34 mouse cellular contexts compared by ENCODE assay signal in genomic region chr5:114926153-114926684, GRCm38 (mm10). TPM values are rescaled to one million over a fixed set of nuclear protein-coding genes. Genes with fewer than 3 reads are reported as not detected.
DNase-seq lines count a peak whose midpoint lies in the region; ATAC-seq and TF ChIP-seq lines count a peak whose summit lies in the region.
"Had no signal": no experiment of that assay in that cellular context is flagged by ENCODE, and none has a peak within 500 bp of the region (broad histone marks: within the 10 kb centered on the region; RNA-seq: fewer than 3 reads in every experiment).

No protein-coding gene starts in this region.

- H3K4me1 ChIP-seq in midbrain, embryonic 10.5 days = peaks cover 14% of the 10 kb centered on the region
- H3K4me1 ChIP-seq in midbrain, embryonic 16.5 days (ENCODE audit: control insufficient read depth, insufficient read depth, low read length) = no peaks in the 10 kb centered on the region
- H3K4me1 ChIP-seq in intestine, postnatal 0 days (replicated peaks; ENCODE audit: control insufficient read depth, insufficient read depth, low read length) = no peaks in the 10 kb centered on the region
- no peaks in the 10 kb centered on the region for H3K4me1 ChIP-seq in lung, postnatal 0 days (ENCODE audit: insufficient read depth, low read depth, low read length)

- no peaks in the 10 kb centered on the region for H3K27me3 ChIP-seq in midbrain, embryonic 10.5 days (ENCODE audit: low read depth, poor library complexity, severe bottlenecking)
- H3K27me3 ChIP-seq in midbrain, embryonic 16.5 days (ENCODE audit: control insufficient read depth, insufficient read depth, low read depth, low read length) = no peaks in the 10 kb centered on the region
- no peaks in the 10 kb centered on the region for H3K27me3 ChIP-seq in intestine, postnatal 0 days (replicated peaks; ENCODE audit: control insufficient read depth, insufficient read depth, low read length)
- H3K27me3 ChIP-seq in lung, postnatal 0 days (replicated peaks; ENCODE audit: insufficient read depth, low read length) = no peaks in the 10 kb centered on the region
- H3K27me3 ChIP-seq: CH12.LX; embryonic facial prominence, embryonic 13.5 days; heart, embryonic 12.5 days; limb, embryonic 15.5 days; midbrain, embryonic 13.5 days; neural tube, embryonic 15.5 days had no signal

- no peak for TF ChIP-seq EP300 in lung, postnatal 0 days (IDR thresholded peaks at IDR 0.05)

- H3K9me3 ChIP-seq in midbrain, embryonic 10.5 days (replicated peaks) = no peaks in the 10 kb centered on the region
- H3K9me3 ChIP-seq in midbrain, embryonic 16.5 days (replicated peaks; ENCODE audit: control insufficient read depth, low read length, poor library complexity, severe bottlenecking) = 0 out of 2 replicates have a peak, but pooled peaks cover 2% of the 10 kb centered on the region
- H3K9me3 ChIP-seq in intestine, postnatal 0 days (ENCODE audit: control insufficient read depth) = no peaks in the 10 kb centered on the region
- no peaks in the 10 kb centered on the region; the same call in 1 of the 2 replicates for H3K9me3 ChIP-seq in lung, postnatal 0 days (ENCODE audit: low read length)
- H3K9me3 ChIP-seq: embryonic facial prominence, embryonic 13.5 days; forebrain, embryonic 10.5 days; heart, embryonic 12.5 days; limb, embryonic 10.5 days; limb, embryonic 15.5 days; midbrain, embryonic 13.5 days; neural tube, embryonic 15.5 days had no signal

- TF ChIP-seq CTCF in intestine, postnatal 0 days (IDR thresholded peaks at IDR 0.05; ENCODE audit: low read depth) = no peak
- TF ChIP-seq CTCF in lung, postnatal 0 days (IDR thresholded peaks at IDR 0.05) = no peak

- ATAC-seq in midbrain, embryonic 16.5 days = no peak
- no peak for ATAC-seq in intestine, postnatal 0 days
- ATAC-seq in lung, postnatal 0 days = no peak
- ATAC-seq: activated CD4-positive, CD25-positive, alpha-beta regulatory T cell, adult 4 months; forebrain, embryonic 16.5 days; midbrain, embryonic 13.5 days had no signal

- 0 out of 2 replicates have a peak overlapping the region, but pooled peaks have one; percentile 17 for H3K27ac ChIP-seq in midbrain, embryonic 10.5 days (replicated peaks)
- no peak overlapping the region for H3K27ac ChIP-seq in midbrain, embryonic 16.5 days (ENCODE audit: low read length)
- H3K27ac ChIP-seq in intestine, postnatal 0 days (ENCODE audit: low read depth, low read length) = peak overlapping the region; percentile 16; the same call in 1 of the 2 replicates
- H3K27ac ChIP-seq in lung, postnatal 0 days (ENCODE audit: low read length) = no peak overlapping the region
- H3K27ac ChIP-seq: embryonic facial prominence, embryonic 13.5 days; forebrain, embryonic 10.5 days; gastrocnemius, adult 2 months; hindbrain, embryonic 14.5 days; kidney, postnatal 0 days; limb, embryonic 10.5 days; limb, embryonic 15.5 days; midbrain, embryonic 13.5 days; neural tube, embryonic 15.5 days had no signal

- no peak overlapping the region for H3K4me3 ChIP-seq in midbrain, embryonic 10.5 days
- H3K4me3 ChIP-seq in midbrain, embryonic 16.5 days (ENCODE audit: low read depth, low read length) = no peak overlapping the region
- no peak overlapping the region for H3K4me3 ChIP-seq in intestine, postnatal 0 days (ENCODE audit: low read depth, low read length)
- H3K4me3 ChIP-seq in lung, postnatal 0 days (ENCODE audit: low read depth, low read length) = no peak overlapping the region
- H3K4me3 ChIP-seq: embryonic facial prominence, embryonic 13.5 days; forebrain, embryonic 10.5 days; gastrocnemius, adult 2 months; heart, embryonic 12.5 days; limb, embryonic 10.5 days; limb, embryonic 15.5 days; megakaryocyte, embryonic 14.5 days; midbrain, embryonic 13.5 days; neural tube, embryonic 15.5 days had no signal

- no peak overlapping the region for H3K9ac ChIP-seq in midbrain, embryonic 16.5 days (ENCODE audit: low read depth, low read length)
- H3K9ac ChIP-seq in intestine, postnatal 0 days (ENCODE audit: low read depth, low read length) = no peak overlapping the region
- H3K9ac ChIP-seq in lung, postnatal 0 days (replicated peaks; ENCODE audit: low read depth) = no peak overlapping the region
- H3K9ac ChIP-seq: embryonic facial prominence, embryonic 13.5 days; heart, embryonic 12.5 days; hindbrain, embryonic 14.5 days; limb, embryonic 15.5 days; midbrain, embryonic 13.5 days; neural tube, embryonic 15.5 days had no signal

- 65% methylated on average over 1 of the region's 1 CpGs for WGBS in midbrain, embryonic 10.5 days
- WGBS in midbrain, embryonic 16.5 days = 45% methylated on average over 1 of the region's 1 CpGs
- WGBS in intestine, postnatal 0 days = 79% methylated on average over 1 of the region's 1 CpGs
- 60% methylated on average over 1 of the region's 1 CpGs for WGBS in lung, postnatal 0 days

- no peaks in the 10 kb centered on the region for H3K36me3 ChIP-seq in midbrain, embryonic 10.5 days
- H3K36me3 ChIP-seq in midbrain, embryonic 16.5 days (ENCODE audit: control insufficient read depth, insufficient read depth, low read length) = no peaks in the 10 kb centered on the region
- H3K36me3 ChIP-seq in intestine, postnatal 0 days (ENCODE audit: control insufficient read depth, insufficient read depth) = peaks cover 8% of the 10 kb centered on the region; the same call in 1 of the 2 replicates
- H3K36me3 ChIP-seq in lung, postnatal 0 days (ENCODE audit: insufficient read depth, low read length) = no peaks in the 10 kb centered on the region
- H3K36me3 ChIP-seq: embryonic facial prominence, embryonic 13.5 days; forebrain, embryonic 10.5 days; heart, embryonic 12.5 days; limb, embryonic 10.5 days; limb, embryonic 15.5 days; midbrain, embryonic 13.5 days; neural tube, embryonic 15.5 days had no signal

- no peak for DNase-seq in midbrain, embryonic 10.5 days (ENCODE audit: low spot score)
- DNase-seq in Muller cell, postnatal 12 days (ENCODE audit: inconsistent ontology term) = peak; percentile 19
- no peak for DNase-seq in urinary bladder, postnatal 10 days (ENCODE audit: low spot score)
- no peak for DNase-seq in layer of hippocampus, postnatal 25 days (ENCODE audit: extremely low spot score in 1 of 2, low spot score in 1 of 2)
- no peak for DNase-seq in lung, postnatal 0 days (ENCODE audit: low spot score)
- DNase-seq: adrenal gland, postnatal 10 days; cerebellum, adult 11 months; cerebellum, adult 9-10 months; embryo, embryonic 11 days; gastrocnemius, adult 2 months; gastrocnemius, postnatal 36 days; lung, postnatal 4 days; retina, postnatal 1 day; right cerebral cortex, postnatal 14 days had no signal

- no peak overlapping the region for H3K4me2 ChIP-seq in midbrain, embryonic 16.5 days (ENCODE audit: low read length)
- H3K4me2 ChIP-seq in intestine, postnatal 0 days (replicated peaks; ENCODE audit: low read depth) = no peak overlapping the region
- H3K4me2 ChIP-seq in lung, postnatal 0 days (replicated peaks; ENCODE audit: low read depth, low read length) = no peak overlapping the region
- H3K4me2 ChIP-seq: embryonic facial prominence, embryonic 13.5 days; heart, embryonic 12.5 days; hindbrain, embryonic 14.5 days; limb, embryonic 15.5 days; midbrain, embryonic 13.5 days; neural tube, embryonic 15.5 days had no signal

RNA-seq across cellular contexts. Expression of gene Oasl1, which starts 3.2 kb away (rescaled TPM):
- not detected in 2 replicates for polyA plus RNA-seq in midbrain, embryonic 10.5 days (2016; fragmentation: Nextera tagmentation; extraction: Ambion mirVana)
- 0.40 TPM in 1 of 2 replicates, not detected in the other for polyA plus RNA-seq in midbrain, embryonic 16.5 days (2015; fragmentation: Nextera tagmentation; extraction: Ambion mirVana)
- 20.1 and 25.5 TPM in 2 replicates for polyA plus RNA-seq in intestine, postnatal 0 days (2015; fragmentation: Nextera tagmentation; extraction: Ambion mirVana)
- total RNA-seq in layer of hippocampus, postnatal 25 days (2021) = not detected
- polyA plus RNA-seq in lung, postnatal 0 days (2015; fragmentation: Nextera tagmentation; extraction: Ambion mirVana) = 0.92 and 1.8 TPM in 2 replicates
- total RNA-seq: CH12.LX; left cerebral cortex, postnatal 10 days had no signal
- polyA plus RNA-seq: forebrain, embryonic 10.5 days had no signal

RNA-seq across cellular contexts. Expression of gene 2210016L21Rik, which starts 15.7 kb away (rescaled TPM):
- polyA plus RNA-seq in midbrain, embryonic 10.5 days (2016; fragmentation: Nextera tagmentation; extraction: Ambion mirVana) = 48.7 and 50.3 TPM in 2 replicates
- 117 and 132 TPM in 2 replicates for polyA plus RNA-seq in midbrain, embryonic 16.5 days (2015; fragmentation: Nextera tagmentation; extraction: Ambion mirVana)
- 55.6 and 56.5 TPM in 2 replicates for polyA plus RNA-seq in intestine, postnatal 0 days (2015; fragmentation: Nextera tagmentation; extraction: Ambion mirVana)
- total RNA-seq in layer of hippocampus, postnatal 25 days (2021) = 100 to 1,000 TPM; 209 to 211 TPM
- polyA plus RNA-seq in lung, postnatal 0 days (2015; fragmentation: Nextera tagmentation; extraction: Ambion mirVana) = 41.0 and 41.4 TPM in 2 replicates

RNA-seq across cellular contexts. Expression of gene Oasl2, which starts 29.5 kb away (rescaled TPM):
- polyA plus RNA-seq in midbrain, embryonic 10.5 days (2016; fragmentation: Nextera tagmentation; extraction: Ambion mirVana) = 0.54 and 0.88 TPM in 2 replicates
- 2.8 and 3.1 TPM in 2 replicates for polyA plus RNA-seq in midbrain, embryonic 16.5 days (2015; fragmentation: Nextera tagmentation; extraction: Ambion mirVana)
- polyA plus RNA-seq in intestine, postnatal 0 days (2015; fragmentation: Nextera tagmentation; extraction: Ambion mirVana) = 78.7 and 88.6 TPM in 2 replicates
- total RNA-seq in layer of hippocampus, postnatal 25 days (2021) = 1 to 10 TPM; 1.8 to 1.9 TPM
- polyA plus RNA-seq in lung, postnatal 0 days (2015; fragmentation: Nextera tagmentation; extraction: Ambion mirVana) = 15.7 and 17.3 TPM in 2 replicates
- total RNA-seq: CH12.LX had no signal

RNA-seq across cellular contexts. Expression of gene Hnf1a, which starts 44.7 kb away (rescaled TPM):
- 0.06 TPM in 1 of 2 replicates, not detected in the other for polyA plus RNA-seq in midbrain, embryonic 10.5 days (2016; fragmentation: Nextera tagmentation; extraction: Ambion mirVana)
- 0.05 TPM in 1 of 2 replicates, not detected in the other for polyA plus RNA-seq in midbrain, embryonic 16.5 days (2015; fragmentation: Nextera tagmentation; extraction: Ambion mirVana)
- 15.9 and 16.1 TPM in 2 replicates for polyA plus RNA-seq in intestine, postnatal 0 days (2015; fragmentation: Nextera tagmentation; extraction: Ambion mirVana)
- not detected for total RNA-seq in layer of hippocampus, postnatal 25 days (2021)
- not detected in 2 replicates for polyA plus RNA-seq in lung, postnatal 0 days (2015; fragmentation: Nextera tagmentation; extraction: Ambion mirVana)
- total RNA-seq: CH12.LX; gastrocnemius, adult 2 months; gastrocnemius, postnatal 36 days; heart, adult 18-20 months; hematopoietic stem cell, adult 5-6 weeks; left cerebral cortex, postnatal 10 days; monocyte, adult 5-6 weeks had no signal
- polyA plus RNA-seq: embryonic facial prominence, embryonic 13.5 days; forebrain, embryonic 10.5 days; heart, postnatal 0 days; hindbrain, embryonic 14.5 days; limb, embryonic 15.5 days; midbrain, embryonic 13.5 days had no signal

Comparison
In these comparisons a context has a peak if more than half of its experiments do, and no peak if none do; other contexts are left out.
1. H3K27ac ChIP-seq: peak in midbrain, embryonic 10.5 days (single experiment) and intestine, postnatal 0 days (single experiment); none in midbrain, embryonic 16.5 days (single experiment) and lung, postnatal 0 days (single experiment).